Mouse (Mus musculus) stomach, postnatal 0 days (tissue): ENCODE data around the gene B3glct. TPM values are rescaled to one million over a fixed set of nuclear protein-coding genes. Genes with fewer than 3 reads are reported as not detected.

ENCODE experiments used
- ATAC-seq: fragments of 200-750 bp; cut with Nextera tagmentation; 2 replicates; pipeline ENCODE4 v1.8.0; 2017; ENCODE audit not compliant: low FRiP score, low TSS enrichment
- DNase-seq: peaks from one replicate; pipeline ENCODE4 v3.0.0-alpha.2; 2016; ENCODE audit warnings: low spot score
- H3K27ac ChIP-seq: fragments of 300-500 bp; sonication (generic); replicated peaks from 2 replicates; pipeline ENCODE4 v1.5.1; 2014; ENCODE audit warnings: mild to moderate bottlenecking, control low read depth
- H3K27me3 ChIP-seq: fragments of 300-500 bp; sonication (generic); 2 replicates; pipeline ENCODE4 v1.6.1; 2014; ENCODE audit warnings: low read length; ENCODE audit not compliant: control insufficient read depth, insufficient read depth
- H3K36me3 ChIP-seq: fragments of 300-500 bp; sonication (generic); 2 replicates; pipeline ENCODE4 v1.6.1; 2014; ENCODE audit warnings: low read length, mixed read lengths; ENCODE audit not compliant: control insufficient read depth, insufficient read depth
- H3K4me1 ChIP-seq: fragments of 300-500 bp; sonication (generic); replicated peaks from 2 replicates; pipeline ENCODE4 v1.6.1; 2014; ENCODE audit warnings: antibody characterized with exemption; ENCODE audit not compliant: control insufficient read depth, insufficient read depth
- H3K4me2 ChIP-seq: fragments of 300-500 bp; sonication (generic); replicated peaks from 2 replicates; pipeline ENCODE4 v1.6.1; 2014; ENCODE audit warnings: low read depth, mild to moderate bottlenecking, control low read depth, moderate library complexity
- H3K4me3 ChIP-seq: fragments of 300-500 bp; sonication (generic); 2 replicates; pipeline ENCODE4 v1.5.1; 2014; ENCODE audit warnings: low read depth, low read length, control low read depth
- H3K9ac ChIP-seq: fragments of 300-500 bp; sonication (generic); 2 replicates; pipeline ENCODE4 v1.6.1; 2014; ENCODE audit warnings: mild to moderate bottlenecking, low read length, control low read depth, mixed read lengths
- H3K9me3 ChIP-seq: fragments of 300-500 bp; sonication (generic); 2 replicates; pipeline ENCODE4 v1.6.1; 2016; ENCODE audit warnings: low read length; ENCODE audit not compliant: control insufficient read depth
- CTCF ChIP-seq: IDR thresholded peaks from 2 replicates; pipeline ENCODE4 v1.5.1; 2016; ENCODE audit warnings: antibody characterized with exemption, low read depth, mild to moderate bottlenecking, moderate library complexity
- EP300 ChIP-seq: optimal IDR thresholded peaks from 2 replicates; pipeline ENCODE3; 2016; ENCODE audit warnings: antibody characterized with exemption
- WGBS: fragments of 180-500 bp; shearing (Covaris S2); extraction: QIAGEN DNeasy Blood & Tissue Kit; methylation state at CpG from one replicate; pipeline ENCODE4 v1.1.7; 2014; 5-methylcytosine and 5-hydroxymethylcytosine counted together
- polyA plus RNA-seq: library from polyadenylated mRNA; unstranded; fragments of >200 nt; fragmentation: Nextera tagmentation; extraction: Ambion mirVana; gene quantifications from 2 replicates; pipeline ENCODE4 v1.2.1, GENCODE M21; 2015

The B3glct gene
- 6.2 and 7.1 TPM in 2 replicates for polyA plus RNA-seq

- TF ChIP-seq EP300 = no peak
- peak; percentile 80 for TF ChIP-seq CTCF
- DNase-seq (peak; percentile 89), ATAC-seq (peak; percentile 98)
- Histone ChIP-seq H3K27me3 (no peaks in the 10 kb centered on the region), H3K9me3 (no peaks in the 10 kb centered on the region), H3K4me3 (peak within 1 kb of the TSS; percentile 81), H3K36me3 (no peaks in the 10 kb centered on the region), H3K4me2 (peak within 1 kb of the TSS; percentile 92), H3K27ac (peak within 1 kb of the TSS; percentile 87), H3K9ac (peak within 1 kb of the TSS; percentile 84), H3K4me1 (0 out of 2 replicates have a peak, but pooled peaks cover 3% of the 10 kb centered on the region)
- under 1% methylated on average over 45 of the region's 106 CpGs for WGBS
Observed at GRCm38 (mm10) chr5:149678100-149678989, at the start of gene B3glct. B3glct (plus strand) TSS chr5:149678230.

- peak overlapping the region; percentile 72 for H3K4me3 ChIP-seq
- ATAC-seq (no peak), DNase-seq (no peak)
- H3K4me1 ChIP-seq = 0 out of 2 replicates have a peak, but pooled peaks cover 3% of the 10 kb centered on the region
- H3K9me3 ChIP-seq = no peaks in the 10 kb centered on the region
- peak overlapping the region; percentile 87 for H3K4me2 ChIP-seq
- no peaks in the 10 kb centered on the region for H3K27me3 ChIP-seq
- TF ChIP-seq EP300 (no peak), CTCF (no peak)
- H3K9ac ChIP-seq = no peak overlapping the region
- WGBS = 53% methylated on average over 11 of the region's 11 CpGs
- peaks cover 11% of the 10 kb centered on the region for H3K36me3 ChIP-seq
- no peak overlapping the region for H3K27ac ChIP-seq
Observed at GRCm38 (mm10) chr5:149634409-149635035, 43.5 kb upstream of the B3glct start.

GRCm38 (mm10) chr5:149635556-149635955 is 42.5 kb upstream of the B3glct start:
- TF ChIP-seq EP300 (no peak), CTCF (no peak)
- Histone ChIP-seq H3K27ac (peak overlapping the region; percentile 90), H3K4me2 (peak overlapping the region; percentile 87), H3K4me3 (peak overlapping the region; percentile 72), H3K36me3 (peaks cover 3% of the 10 kb centered on the region; the same call in 1 of the 2 replicates), H3K27me3 (no peaks in the 10 kb centered on the region), H3K4me1 (0 out of 2 replicates have a peak, but pooled peaks cover 3% of the 10 kb centered on the region), H3K9me3 (no peaks in the 10 kb centered on the region), H3K9ac (peak overlapping the region; percentile 66)
- ATAC-seq (no peak), DNase-seq (no peak)
- WGBS = under 1% methylated on average over 24 of the region's 24 CpGs

GRCm38 (mm10) chr5:149636075-149636920 is 41.7 kb upstream of the B3glct start, which contains the start of gene Hsph1:
Hsph1 (minus strand) TSS chr5:149636376.
- WGBS = under 1% methylated on average over 60 of the region's 60 CpGs
- peak within 1 kb of the TSS; percentile 90 for H3K27ac ChIP-seq
- ATAC-seq (peak; percentile 99), DNase-seq (peak; percentile 96)
- no peak for TF ChIP-seq EP300
- TF ChIP-seq CTCF = peak; percentile 49
- H3K36me3 ChIP-seq = no peaks in the 10 kb centered on the region; the same call in 1 of the 2 replicates
- H3K9me3 ChIP-seq = no peaks in the 10 kb centered on the region
- peak within 1 kb of the TSS; percentile 72 for H3K4me3 ChIP-seq
- H3K4me1 ChIP-seq = 0 out of 2 replicates have a peak, but pooled peaks cover 3% of the 10 kb centered on the region
- peak within 1 kb of the TSS; percentile 87 for H3K4me2 ChIP-seq
- no peaks in the 10 kb centered on the region for H3K27me3 ChIP-seq
- H3K9ac ChIP-seq = peak within 1 kb of the TSS; percentile 66

- no peak for ATAC-seq
- no peak overlapping the region for H3K27ac ChIP-seq
- no peak overlapping the region for H3K9ac ChIP-seq
- no peak for DNase-seq
- H3K4me3 ChIP-seq = peak overlapping the region; percentile 72
- H3K36me3 ChIP-seq = no peaks in the 10 kb centered on the region; the same call in 1 of the 2 replicates
- H3K27me3 ChIP-seq = no peaks in the 10 kb centered on the region
- no peaks in the 10 kb centered on the region for H3K9me3 ChIP-seq
- 0 out of 2 replicates have a peak, but pooled peaks cover 3% of the 10 kb centered on the region for H3K4me1 ChIP-seq
- TF ChIP-seq EP300 (no peak), CTCF (no peak)
- WGBS = 49% methylated on average over 8 of the region's 8 CpGs
- H3K4me2 ChIP-seq = peak overlapping the region; percentile 37
Observed at GRCm38 (mm10) chr5:149637306-149637705, 40.7 kb upstream of the B3glct start.
